Mouse (Mus musculus): ENCODE measurements at regions not wholly inside any gene's neighbourhood (a gene's known extent, or its start where the extent isn't known, plus 50 kb on each side); places are given as distances from the start of the nearest gene placed in this dataset.

DNA sequence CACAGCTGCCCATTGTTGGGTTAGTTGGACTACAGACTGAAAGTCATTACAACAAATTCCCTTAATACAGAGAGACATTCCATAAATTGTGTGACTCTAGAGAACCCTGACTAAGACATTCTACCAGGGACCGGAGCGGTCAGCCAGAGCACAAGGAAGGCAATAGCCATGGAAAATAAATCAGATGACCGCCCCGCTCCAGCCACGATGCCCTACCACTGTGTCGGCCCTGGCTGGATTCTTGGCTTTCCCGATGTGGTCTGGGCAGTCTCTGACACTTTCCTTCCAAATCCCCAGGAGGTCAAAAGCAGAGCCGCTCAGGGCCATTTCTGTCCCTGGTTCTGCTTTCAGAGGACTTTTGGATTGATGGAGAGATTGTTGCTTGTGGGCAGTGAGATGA is 57.8 kb downstream of the Lsm3 start:
- DNase-seq (ENCODE audit: low spot score in 2 of 2) = no peak

DNA sequence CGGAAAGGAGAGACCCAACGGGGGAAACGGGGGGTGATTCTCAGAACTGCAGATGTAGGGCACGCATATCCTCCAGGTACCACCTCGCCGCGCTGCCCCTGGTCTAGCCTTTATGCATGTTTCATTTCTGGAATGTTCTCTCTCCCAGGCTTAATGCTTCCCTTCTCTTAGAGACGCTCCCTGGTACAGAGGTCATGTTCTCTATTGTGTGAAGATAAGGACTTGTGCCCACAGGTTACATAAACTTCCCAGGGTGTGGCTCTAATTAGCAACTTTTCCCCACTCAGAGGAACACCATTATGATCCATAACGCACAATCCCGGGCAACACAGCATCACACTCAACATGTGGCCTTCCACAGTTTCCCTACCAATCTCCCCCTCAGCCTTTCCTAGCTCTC is 58.7 kb downstream of the Lsm3 start:
- no peak for DNase-seq (ENCODE audit: low spot score in 2 of 2)

DNA sequence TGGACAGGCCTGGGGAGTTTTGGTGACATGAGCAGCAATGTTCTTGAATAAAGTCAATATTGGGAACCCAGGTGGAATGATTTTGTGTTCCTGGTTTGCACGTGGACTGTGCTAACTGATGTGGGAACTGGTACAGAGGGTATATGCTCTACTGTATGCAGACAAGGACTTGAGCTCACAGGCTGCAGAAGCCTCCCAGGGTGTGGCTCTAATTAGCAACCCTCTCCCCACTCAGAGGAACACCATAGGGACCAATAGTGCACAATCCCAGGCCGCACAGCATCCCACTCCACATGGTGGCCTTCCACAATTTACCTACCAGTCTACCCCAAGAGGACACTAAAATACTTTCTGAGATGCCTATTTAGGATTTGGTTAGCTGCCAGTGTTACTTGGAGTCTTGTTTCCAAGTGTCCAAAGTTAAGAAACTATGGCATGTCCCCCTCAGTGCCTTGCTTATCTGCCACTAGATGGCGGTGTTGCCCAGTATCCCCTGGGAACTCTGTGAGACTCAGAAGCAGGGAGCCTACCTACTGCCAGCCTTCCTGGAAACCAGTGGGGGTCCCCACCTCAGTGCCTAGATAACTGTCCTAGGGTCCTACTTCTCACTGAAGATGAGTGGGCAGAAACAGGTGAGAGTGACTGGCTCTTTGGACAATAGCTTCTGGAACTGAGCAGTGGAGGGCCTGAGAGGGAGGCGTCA is 60.1 kb downstream of the Lsm3 start:
- DNase-seq (ENCODE audit: low spot score in 2 of 2) = peak; percentile 37 to 67

DNA sequence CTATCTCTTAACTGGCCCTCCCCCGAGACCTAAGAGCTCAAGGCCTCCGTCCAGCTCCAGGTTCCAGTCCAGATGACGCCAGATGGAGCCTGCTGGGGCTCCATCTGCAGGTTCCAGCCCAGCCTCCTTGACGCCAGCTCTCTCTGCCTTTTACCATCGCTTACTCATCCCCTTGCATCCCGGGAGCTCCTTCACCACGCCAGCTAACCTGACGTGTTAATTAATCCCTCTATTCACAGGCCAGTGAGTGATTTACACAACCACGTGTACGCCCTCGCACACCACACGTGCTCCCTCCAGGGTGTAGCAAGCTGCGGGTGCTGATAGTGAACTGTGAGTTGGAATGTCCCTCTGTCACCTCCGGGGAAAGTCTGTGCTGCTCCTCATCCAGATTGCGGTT is 61.2 kb downstream of the Lsm3 start:
- no peak for DNase-seq (ENCODE audit: low spot score in 2 of 2)

DNA sequence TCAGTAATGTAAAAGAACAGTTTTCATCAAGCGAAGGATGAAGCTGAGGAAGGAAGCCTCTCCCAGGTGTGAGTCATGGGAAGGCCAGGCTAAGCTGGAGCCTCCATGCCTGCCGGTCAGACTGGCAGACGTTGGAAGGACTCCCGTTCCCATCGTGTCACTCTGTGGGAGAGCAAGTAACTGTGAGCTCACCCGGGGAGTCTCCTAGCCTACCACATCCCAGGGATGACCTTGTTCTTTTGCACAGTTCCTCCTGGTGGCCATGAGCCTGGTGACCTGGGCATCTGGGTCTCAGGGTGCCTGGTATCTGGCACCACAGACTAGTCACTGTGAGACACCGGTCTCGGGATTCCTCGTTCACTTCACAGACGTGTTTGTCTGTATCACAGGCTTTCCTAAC is 63.9 kb downstream of the Lsm3 start:
- no peak for DNase-seq (ENCODE audit: low spot score in 2 of 2)

DNA sequence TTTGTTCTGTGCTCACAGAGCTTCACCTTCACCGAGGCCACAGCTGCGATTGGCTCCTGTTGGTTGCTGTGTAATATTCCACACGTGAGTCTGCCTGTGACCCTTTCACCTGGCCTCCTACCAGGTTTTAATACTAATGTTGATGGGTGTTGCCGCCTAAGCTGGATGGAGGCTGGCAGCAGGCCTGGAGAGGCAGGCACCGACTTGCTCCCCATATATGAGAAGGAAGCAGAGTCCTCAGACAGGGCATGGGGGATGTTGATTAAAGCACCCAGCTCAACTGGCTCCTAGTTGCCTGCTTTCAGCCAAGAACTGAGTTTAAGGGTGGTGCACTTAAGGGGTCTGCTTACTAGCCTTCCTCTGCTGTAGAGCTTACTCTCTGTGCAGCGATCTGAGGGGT is 64.9 kb downstream of the Lsm3 start:
- no peak for DNase-seq (ENCODE audit: low spot score in 2 of 2)

DNA sequence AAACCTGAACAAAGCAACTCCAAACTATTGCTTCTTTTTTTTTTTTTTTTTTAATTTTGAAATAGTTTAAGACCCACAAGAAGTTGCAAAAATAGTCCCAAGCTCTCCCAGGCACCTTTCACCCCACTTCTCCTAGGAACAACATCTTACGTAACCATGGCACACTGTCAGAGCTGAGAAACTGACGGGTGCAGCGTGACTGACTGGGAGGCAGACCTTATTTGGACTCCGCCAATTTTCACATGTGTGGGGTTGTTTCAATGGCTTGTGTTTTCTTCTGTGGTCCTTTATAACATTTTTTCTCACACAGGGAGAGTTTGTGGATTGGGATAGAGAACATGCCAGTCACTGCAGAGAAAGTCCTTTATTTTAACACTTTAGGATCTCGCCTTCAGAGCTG is 66.6 kb downstream of the Lsm3 start:
- no peak for DNase-seq (ENCODE audit: low spot score in 2 of 2)

DNA sequence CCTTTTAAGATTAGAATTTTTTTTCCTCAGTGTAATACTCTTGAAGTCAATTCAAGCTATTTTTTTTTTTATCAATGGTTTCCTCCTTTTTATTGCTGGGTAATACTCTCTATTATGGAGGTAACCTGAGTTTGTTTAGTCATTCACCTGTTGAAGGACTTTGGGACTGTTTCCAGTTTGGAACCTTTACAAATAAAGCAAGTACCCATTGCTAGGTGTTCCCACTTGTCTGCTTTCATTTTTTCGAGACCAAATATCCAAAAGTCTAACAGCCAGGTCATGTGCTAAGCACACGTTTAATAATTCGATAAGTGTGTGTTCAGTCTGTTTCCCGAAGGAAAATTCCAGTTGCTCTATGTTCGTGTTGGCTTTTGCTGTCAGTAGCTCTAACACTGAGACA is 67.6 kb downstream of the Lsm3 start:
- no peak for DNase-seq (ENCODE audit: low spot score in 2 of 2)

DNA sequence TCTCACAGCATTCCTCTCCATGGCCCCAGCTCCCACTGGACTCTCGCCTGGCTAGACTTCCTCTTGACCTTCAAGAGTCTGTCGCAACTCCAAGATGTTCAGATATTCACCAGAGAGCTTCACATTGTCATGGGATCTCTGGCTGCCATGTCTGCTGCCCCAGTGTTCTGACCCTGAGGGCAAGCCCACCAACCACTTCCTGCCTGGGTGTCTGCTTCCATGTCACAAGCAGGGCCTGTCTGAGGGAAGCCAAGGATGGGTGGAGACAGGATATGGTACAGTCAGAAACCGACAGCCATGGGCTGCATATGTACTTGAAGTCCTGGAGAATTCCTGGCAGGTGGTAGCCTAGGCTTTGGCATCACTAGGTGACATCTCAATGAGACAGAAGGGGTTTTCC is 69.8 kb downstream of the Lsm3 start:
- no peak for DNase-seq (ENCODE audit: low spot score in 2 of 2)

DNA sequence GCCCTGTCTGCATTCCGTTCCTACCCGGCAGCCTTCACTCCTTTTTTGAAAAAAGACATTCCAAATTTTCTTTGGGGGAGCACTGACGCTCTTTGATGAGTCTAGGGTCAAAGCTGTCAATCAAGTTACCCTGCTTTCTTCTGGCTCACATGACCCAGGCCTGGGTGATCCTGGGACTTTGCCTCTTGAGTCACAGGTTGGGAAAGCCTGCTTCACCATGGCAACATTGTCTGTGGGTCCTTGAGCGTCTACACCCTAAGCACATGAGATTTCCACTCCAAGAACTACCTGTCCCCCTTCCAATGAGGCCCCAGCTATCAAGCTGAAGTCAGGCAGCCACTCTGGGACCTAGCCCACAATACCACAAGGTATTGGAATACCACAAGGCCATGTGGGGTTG is 73.5 kb downstream of the Lsm3 start:
- no peak for DNase-seq (ENCODE audit: low spot score in 2 of 2)

DNA sequence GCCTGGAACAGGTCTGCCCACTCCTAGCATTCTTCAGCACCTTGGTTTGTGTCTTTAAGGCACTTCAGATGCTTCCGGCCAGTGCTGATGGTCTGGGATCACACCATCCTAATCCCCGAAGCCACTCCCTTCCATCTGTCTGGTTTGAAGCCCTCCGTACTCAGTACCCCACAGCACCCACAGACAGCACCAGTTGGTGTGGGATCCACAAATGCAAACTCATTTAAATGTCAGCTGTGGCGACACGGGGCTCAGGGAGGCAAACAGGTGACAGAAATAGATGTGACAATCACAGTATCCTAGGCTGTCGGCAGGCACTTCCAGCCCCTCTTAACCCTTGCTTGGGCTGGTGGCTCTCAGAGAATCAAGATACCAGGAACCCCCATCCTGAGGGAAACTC is 74.7 kb downstream of the Lsm3 start:
- no peak for DNase-seq (ENCODE audit: low spot score in 2 of 2)

DNA sequence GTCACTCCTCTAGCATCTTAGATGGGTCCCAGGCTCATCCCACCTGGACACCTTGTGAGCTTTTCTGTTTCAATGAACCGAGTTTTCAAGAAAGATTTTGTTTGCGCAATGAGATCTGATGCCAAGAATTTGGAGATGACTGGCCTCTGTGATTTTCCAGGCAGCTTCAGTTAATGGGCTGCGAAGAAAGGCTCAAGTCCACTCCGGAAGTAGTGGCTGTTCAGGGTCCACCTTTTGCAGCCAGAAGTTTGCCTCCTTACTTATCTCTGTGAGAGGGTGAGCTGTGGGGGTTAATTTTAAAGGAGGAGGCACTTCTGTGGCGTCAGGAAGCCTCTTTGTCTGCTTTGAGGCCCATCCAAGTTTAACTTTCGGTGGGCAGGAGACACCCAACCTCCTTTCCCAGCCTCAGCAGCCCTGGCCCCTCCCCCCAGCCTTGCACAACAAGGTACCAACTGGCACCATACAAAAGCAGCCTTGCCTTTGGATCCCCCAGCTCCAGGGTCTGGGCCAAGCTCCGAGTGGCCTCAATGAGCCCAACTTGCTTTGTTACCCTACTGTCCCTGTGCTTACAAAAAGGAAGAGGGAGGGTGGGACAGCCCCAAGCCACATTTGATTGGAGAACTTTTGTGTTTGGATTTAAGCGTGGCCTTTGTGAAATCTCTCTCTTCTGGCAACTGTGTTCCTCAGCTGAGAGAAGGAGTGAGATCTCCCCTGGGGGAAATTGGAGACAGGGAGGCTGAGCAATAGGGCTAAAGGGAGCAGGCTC is 75.3 kb downstream of the Lsm3 start:
- no peak for DNase-seq (ENCODE audit: low spot score in 2 of 2)

DNA sequence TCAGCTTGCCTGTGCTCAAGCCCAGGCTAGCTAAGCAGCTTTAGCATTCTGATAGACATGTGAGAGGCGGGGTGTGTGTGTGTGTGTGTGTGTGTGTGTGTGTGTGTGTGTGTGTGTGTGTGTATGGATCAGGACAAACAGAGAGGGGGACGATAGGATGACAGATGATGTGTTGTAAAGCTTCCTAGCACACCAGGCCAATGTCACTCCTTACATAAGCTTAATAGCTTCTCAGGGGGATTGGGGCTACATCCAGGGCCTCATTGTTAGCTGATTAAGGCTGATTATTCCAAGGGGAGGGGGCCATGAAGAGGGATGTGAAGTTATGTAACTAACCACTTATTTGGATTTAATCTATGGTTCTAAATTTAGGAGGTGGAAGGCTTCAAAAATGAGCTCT is 76.9 kb downstream of the Lsm3 start:
- DNase-seq (ENCODE audit: low spot score in 2 of 2) = no peak

DNA sequence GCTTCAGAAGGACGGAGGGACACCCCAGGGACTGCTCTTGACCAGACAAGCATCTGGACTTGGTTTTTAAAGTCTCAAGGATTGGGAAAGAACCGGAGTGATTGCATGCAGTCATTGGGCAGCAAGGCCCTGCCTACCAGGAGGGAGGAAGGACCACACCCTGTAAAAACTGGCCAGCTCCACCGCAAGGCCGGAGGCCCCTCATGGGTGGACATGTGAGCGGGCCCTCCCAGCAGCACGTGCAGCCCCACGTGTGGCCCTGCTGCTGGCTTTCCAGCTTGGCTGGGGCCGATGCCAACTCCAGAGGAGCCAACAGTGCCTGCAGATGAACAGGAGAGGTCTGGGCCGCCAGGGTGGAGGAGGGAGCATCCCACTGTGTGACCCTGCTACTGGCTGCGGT is 83.2 kb downstream of the Lsm3 start:
- DNase-seq (ENCODE audit: low spot score in 2 of 2) = peak; percentile 84 to 90

DNA sequence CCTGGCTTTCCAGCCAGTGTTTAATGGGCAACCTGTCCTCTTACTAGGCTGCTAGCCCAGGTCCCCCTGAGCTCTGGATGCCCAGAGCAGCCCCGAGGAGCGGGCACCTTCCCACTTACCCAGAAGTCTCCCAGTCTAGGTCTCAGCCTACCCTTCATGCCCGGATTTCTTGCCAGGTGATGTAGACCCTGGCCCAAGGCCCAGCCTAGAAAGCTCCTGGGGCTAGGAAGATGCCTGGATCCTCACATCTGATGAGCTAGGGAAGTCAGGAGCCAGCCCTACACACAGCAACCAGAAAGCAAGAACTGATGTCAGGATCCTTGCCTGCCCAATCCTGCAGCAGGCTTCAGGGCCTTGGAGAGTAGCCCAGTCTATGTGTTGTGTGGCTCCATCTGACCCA is 83.7 kb upstream of the Slc6a6 start:
- DNase-seq (ENCODE audit: low spot score in 2 of 2) = no peak

DNA sequence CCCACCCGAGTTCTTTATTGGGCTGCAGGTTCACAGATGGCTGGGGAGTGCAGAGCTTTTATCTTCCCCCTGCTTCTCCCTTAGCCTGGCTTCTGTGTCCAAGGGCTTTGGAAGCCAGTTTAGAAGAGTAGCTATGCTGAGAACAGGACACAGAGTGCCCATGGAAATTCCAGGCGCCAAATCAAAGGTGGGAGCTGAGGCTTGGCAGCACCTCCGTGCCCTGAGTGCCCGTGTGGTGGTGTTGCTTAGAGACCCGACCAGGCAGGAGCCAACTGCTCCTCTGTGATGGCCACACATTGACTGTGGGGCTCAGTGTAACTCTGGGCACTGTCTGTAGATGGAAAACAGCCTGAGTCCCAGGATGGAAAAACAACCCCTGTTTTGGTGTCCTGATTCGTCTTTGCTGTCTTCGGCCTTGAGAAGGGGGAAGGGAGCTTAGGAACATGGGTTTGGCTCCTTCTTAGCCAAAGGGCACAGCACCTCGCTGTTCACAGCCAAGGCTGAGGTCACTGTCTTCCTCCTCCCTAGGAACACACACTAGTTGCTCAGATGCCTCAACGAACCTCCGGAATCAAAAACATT is 77.1 kb upstream of the Slc6a6 start:
- no peak for DNase-seq (ENCODE audit: low spot score in 2 of 2)

DNA sequence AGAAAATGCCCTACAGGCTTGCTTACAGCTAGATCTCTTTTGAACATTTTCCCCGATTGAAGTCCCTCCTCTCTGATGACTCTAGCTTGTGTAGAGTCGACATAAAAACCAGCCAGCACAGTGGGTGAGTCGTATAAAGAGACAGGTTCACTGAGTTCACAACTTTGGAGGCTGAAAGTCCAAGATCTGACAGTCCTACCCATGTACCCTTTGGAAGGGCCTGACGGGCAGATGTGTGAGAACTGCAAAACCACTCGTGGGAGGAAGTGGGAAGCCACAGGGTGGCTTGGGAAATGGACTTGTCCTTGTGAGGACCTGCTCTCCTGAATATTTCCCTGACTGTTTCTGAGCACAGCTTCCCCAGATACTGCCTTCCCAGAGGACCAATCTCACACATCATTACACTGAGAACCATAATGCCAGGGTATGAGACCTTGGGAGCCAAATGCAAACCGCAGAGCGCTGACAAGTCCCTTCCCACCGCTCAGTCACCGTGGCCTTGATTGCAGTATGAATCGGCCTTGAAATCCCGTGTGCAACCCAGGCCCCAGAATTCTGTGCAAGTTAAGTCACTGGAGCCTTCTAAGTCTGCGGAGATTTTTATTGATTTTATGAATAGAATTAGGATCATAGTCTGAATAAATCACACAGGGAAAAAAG is 76.1 kb upstream of the Slc6a6 start:
- no peak for DNase-seq (ENCODE audit: low spot score in 2 of 2)

DNA sequence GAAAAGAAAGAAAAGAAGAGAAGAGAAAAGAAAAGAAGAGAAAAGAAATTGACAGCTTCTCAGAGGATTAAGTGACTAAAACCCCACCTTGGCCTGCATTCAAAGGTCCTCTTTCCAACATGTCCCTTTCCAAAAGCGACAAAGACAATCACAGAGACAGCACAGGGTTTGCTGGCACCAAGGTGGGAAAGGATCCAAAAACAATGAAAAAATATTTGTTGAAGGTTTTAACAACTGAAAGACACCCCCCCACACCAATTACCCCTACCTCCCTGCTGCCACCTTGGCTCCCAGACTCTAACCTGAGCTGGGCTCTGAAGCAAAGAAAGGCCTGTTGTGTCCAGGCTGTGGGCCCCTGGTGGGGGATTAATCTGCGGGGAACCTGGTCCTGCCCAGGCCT is 74.2 kb upstream of the Slc6a6 start:
- DNase-seq (ENCODE audit: low spot score in 2 of 2) = no peak

DNA sequence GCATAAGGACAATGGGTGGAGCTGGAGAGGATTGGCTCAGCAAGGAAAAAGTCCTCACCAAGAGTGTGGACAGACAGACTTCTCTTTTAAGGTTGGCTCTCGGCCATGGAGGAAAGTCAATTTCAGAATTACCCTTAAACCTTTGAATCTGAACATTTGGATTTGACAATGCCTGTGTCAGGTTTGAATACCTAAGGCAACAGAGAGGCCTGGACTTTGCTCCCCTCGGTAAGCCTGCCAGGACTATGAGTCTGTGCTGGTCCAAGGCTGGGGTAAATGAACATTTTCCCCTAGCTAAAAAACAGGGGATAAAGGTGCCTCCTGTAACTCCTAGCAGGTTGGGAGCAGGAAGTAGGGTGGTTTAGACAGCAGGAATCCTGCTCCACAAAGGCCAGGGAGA is 68.8 kb upstream of the Slc6a6 start:
- DNase-seq (ENCODE audit: low spot score in 2 of 2) = no peak

DNA sequence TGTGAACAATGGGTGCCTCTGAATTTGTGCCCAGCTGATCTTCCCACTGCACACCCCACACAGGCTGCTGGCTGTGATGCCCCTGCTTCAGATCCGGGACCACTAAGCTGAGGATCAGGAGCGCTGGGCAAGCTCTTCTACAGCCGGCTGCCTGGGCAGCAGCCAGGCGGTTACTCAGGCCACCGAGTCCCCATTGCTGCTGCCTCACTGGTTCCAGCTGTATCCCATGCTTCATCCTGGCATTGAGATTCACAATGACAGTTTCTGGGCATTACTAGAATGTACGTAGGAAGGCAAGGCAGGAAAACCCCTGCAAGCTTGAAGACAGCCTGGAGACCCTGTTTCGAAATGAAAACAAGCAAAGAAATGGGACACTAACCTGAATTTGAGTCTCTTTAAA is 67.3 kb upstream of the Slc6a6 start:
- DNase-seq (ENCODE audit: low spot score in 2 of 2) = peak in 1 of 2 experiments; percentile 28

DNA sequence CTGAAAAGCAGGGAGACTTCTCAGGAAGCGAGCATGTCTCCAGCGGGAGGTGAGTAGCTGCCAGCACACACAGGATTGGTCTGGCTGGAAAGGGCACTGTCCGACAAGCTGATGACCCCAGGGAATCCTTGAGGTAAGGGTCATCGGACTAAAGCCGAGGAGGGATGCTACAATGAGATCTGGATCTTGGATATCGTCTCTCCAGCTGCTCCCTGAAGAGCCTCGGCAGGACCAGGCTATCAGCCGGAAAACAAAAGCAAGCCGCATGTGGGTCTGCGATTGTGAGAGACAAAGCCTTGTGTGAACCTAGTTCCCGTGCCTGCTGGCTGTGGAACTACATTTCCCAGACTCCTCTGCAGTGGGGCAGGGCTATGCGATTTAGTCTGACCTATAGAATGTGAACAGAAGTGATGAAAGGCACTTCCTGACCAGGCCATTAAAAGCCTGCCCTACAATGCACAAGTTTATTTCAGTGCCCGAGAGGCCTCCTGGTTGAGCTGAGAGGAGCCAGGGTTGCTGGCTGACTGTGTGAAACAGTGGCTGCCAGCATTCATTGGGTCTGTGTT is 66.7 kb upstream of the Slc6a6 start:
- peak in 1 of 2 experiments; percentile 39 for DNase-seq (ENCODE audit: low spot score in 2 of 2)

DNA sequence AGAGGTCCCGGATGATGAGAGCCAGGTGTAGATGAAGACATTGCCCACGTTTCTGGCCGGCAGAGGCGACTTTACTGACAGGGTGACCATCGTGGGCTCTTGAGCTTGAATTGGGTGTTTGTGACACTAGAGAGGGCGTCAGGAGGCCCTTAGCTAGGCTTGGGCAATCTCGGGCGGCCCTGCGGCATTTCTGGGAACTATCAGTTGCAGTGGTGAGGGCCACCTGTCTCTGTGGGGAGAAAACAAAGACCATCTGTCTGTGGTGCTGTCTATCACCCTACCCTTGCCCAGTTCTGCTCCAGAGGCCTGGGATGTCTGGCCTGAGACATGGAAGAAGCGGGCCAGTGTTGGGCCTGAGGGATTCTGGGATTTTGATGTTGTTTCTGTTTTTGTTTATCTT is 66.2 kb upstream of the Slc6a6 start:
- DNase-seq (ENCODE audit: low spot score in 2 of 2) = no peak

Data from gastrocnemius, postnatal 4 days (tissue).